Mouse (Mus musculus) midbrain, embryonic 13.5 days (tissue): ENCODE data around the gene Pcdh15. TPM values are rescaled to one million over a fixed set of nuclear protein-coding genes. Genes with fewer than 3 reads are reported as not detected.

Experiments
- ATAC-seq: fragments of 200-750 bp; cut with Nextera tagmentation; 2 replicates; pipeline ENCODE4 v1.8.0; 2017; ENCODE audit warnings: mild to moderate bottlenecking, moderate TSS enrichment, moderate library complexity
- H3K27ac ChIP-seq: fragments of 300-500 bp; sonication (generic); 2 replicates; pipeline ENCODE4 v1.5.1; 2015; ENCODE audit warnings: inconsistent platforms, mild to moderate bottlenecking, moderate library complexity
- H3K27me3 ChIP-seq: fragments of 300-500 bp; sonication (generic); 2 replicates; pipeline ENCODE4 v1.6.1; 2015; ENCODE audit warnings: mild to moderate bottlenecking, inconsistent platforms
- H3K36me3 ChIP-seq: fragments of 300-500 bp; sonication (generic); 2 replicates; pipeline ENCODE4 v1.6.1; 2015; ENCODE audit warnings: mild to moderate bottlenecking, inconsistent platforms
- H3K4me1 ChIP-seq: fragments of 300-500 bp; sonication (generic); replicated peaks from 2 replicates; pipeline ENCODE4 v1.6.1; 2015; ENCODE audit warnings: inconsistent platforms
- H3K4me2 ChIP-seq: fragments of 300-500 bp; sonication (generic); replicated peaks from 2 replicates; pipeline ENCODE4 v1.6.1; 2015; ENCODE audit warnings: moderate library complexity, mild to moderate bottlenecking, inconsistent platforms
- H3K4me3 ChIP-seq: fragments of 300-500 bp; sonication (generic); replicated peaks from 2 replicates; pipeline ENCODE4 v1.5.1; 2015; ENCODE audit warnings: mild to moderate bottlenecking, inconsistent platforms
- H3K9ac ChIP-seq: fragments of 300-500 bp; sonication (generic); replicated peaks from 2 replicates; pipeline ENCODE4 v1.6.1; 2015; ENCODE audit warnings: mild to moderate bottlenecking, inconsistent platforms
- H3K9me3 ChIP-seq: fragments of 300-500 bp; sonication (generic); 2 replicates; pipeline ENCODE4 v1.6.1; 2016; ENCODE audit warnings: mild to moderate bottlenecking, inconsistent platforms
- WGBS: fragments of 180-500 bp; shearing (Covaris S2); methylation state at CpG from one replicate; pipeline ENCODE4 v1.1.7; 2015; 5-methylcytosine and 5-hydroxymethylcytosine counted together
- polyA plus RNA-seq: library from polyadenylated mRNA; unstranded; fragments of >200 nt; fragmentation: Nextera tagmentation; extraction: Ambion mirVana; gene quantifications from 2 replicates; pipeline ENCODE4 v1.2.1, GENCODE M21; 2015

The Pcdh15 gene
- polyA plus RNA-seq, 1 experiment from 2014 or later = 5.9 TPM

- 91% methylated on average over 1 of the region's 1 CpGs for WGBS
- Histone ChIP-seq H3K4me3 (no peak overlapping the region), H3K4me2 (no peak overlapping the region), H3K27ac (no peak overlapping the region), H3K9ac (no peak overlapping the region), H3K9me3 (no peaks in the 10 kb centered on the region), H3K36me3 (no peaks in the 10 kb centered on the region), H3K27me3 (no peaks in the 10 kb centered on the region), H3K4me1 (no peaks in the 10 kb centered on the region)
- ATAC-seq = no peak
Observed at GRCm38 (mm10) chr10:73400426-73400825, 301.3 kb downstream of the Pcdh15 start.

DNA sequence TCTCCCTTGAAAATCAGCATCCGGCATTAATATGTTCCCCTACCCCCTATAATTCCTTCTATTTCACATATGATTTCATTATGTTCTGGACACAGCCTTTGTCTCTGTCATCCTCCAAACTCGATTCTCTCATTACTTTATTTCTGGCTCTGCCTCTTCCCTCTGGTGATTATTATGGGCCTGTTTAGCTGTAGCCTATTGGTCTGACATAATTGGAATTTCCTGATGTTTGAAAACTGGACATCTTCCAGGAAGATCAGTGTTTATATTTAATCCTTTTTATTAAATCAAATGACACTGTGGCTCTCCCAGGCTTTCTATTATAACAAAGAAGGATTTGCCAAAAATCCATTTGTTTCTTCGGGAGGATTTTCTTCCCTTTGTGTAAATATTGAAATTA is 326.3 kb downstream of the Pcdh15 start:
- ATAC-seq = no peak
- no peaks in the 10 kb centered on the region for H3K4me1 ChIP-seq
- no peaks in the 10 kb centered on the region for H3K27me3 ChIP-seq
- no peak overlapping the region for H3K27ac ChIP-seq
- H3K36me3 ChIP-seq = no peaks in the 10 kb centered on the region
- 66% methylated on average over 3 of the region's 3 CpGs for WGBS
- no peak overlapping the region for H3K4me3 ChIP-seq
- H3K9ac ChIP-seq = no peak overlapping the region
- H3K9me3 ChIP-seq = no peaks in the 10 kb centered on the region
- H3K4me2 ChIP-seq = no peak overlapping the region

GRCm38 (mm10) chr10:73431345-73431744 is 332.2 kb downstream of the Pcdh15 start:
- ATAC-seq = no peak
- Histone ChIP-seq H3K9ac (no peak overlapping the region), H3K4me2 (no peak overlapping the region), H3K27me3 (no peaks in the 10 kb centered on the region), H3K36me3 (no peaks in the 10 kb centered on the region), H3K9me3 (no peaks in the 10 kb centered on the region), H3K4me1 (no peaks in the 10 kb centered on the region), H3K27ac (no peak overlapping the region), H3K4me3 (no peak overlapping the region)
- WGBS = 97% methylated on average over 3 of the region's 3 CpGs

DNA sequence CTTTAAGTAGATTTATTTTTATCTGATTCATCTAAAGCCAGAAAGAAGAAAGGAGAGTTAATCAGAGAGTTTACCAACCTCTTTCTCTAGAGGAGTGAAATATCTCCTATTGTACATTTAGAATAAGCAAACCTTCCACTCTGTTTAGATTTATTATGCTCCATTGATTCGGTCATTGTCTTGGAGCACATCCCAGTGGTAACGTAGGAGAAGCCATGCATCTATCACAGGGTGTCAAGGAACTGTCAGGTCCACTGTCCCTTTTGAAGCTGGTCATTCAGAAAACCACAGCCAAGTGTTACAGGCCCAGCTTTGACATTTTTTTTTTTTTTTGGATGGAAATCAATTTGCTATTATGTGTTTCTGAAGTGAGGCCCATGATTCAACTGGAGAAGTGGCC is 384.9 kb downstream of the Pcdh15 start:
- 65% methylated on average over 2 of the region's 2 CpGs for WGBS
- H3K9ac ChIP-seq = no peak overlapping the region
- no peak for ATAC-seq

DNA sequence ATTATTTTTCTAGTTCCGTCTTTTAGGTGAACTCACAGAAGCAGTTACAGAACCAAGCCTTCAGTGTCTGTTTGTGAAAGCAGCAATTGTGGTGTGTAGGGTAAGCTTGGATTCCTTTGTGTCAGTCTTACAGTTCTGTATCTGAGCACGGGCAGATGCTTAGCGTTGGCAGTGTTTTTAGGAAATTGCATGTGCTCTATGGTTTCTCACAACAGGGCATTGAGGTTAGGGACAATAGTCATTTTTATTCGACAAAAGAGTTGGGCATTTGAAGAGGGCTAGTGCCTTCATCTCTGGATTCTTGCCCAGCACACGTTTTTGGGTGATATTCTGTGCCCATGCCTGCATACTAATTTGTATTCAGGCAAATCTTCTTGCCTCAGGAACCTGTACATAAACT is 392.5 kb downstream of the Pcdh15 start:
- ATAC-seq = no peak
- H3K4me2 ChIP-seq = no peak overlapping the region
- WGBS = 63% methylated on average over 5 of the region's 5 CpGs
- H3K9ac ChIP-seq = no peak overlapping the region
- no peaks in the 10 kb centered on the region for H3K4me1 ChIP-seq
- no peaks in the 10 kb centered on the region for H3K9me3 ChIP-seq
- no peaks in the 10 kb centered on the region for H3K36me3 ChIP-seq
- no peaks in the 10 kb centered on the region for H3K27me3 ChIP-seq
- no peak overlapping the region for H3K27ac ChIP-seq
- H3K4me3 ChIP-seq = no peak overlapping the region

More for the DNA sequence above, 384.9 kb downstream of the Pcdh15 start:
- no peak overlapping the region for H3K4me3 ChIP-seq
- no peak overlapping the region for H3K4me2 ChIP-seq
- H3K9me3 ChIP-seq = no peaks in the 10 kb centered on the region
- H3K27ac ChIP-seq = no peak overlapping the region
- no peaks in the 10 kb centered on the region for H3K27me3 ChIP-seq
- no peaks in the 10 kb centered on the region for H3K4me1 ChIP-seq
- no peaks in the 10 kb centered on the region for H3K36me3 ChIP-seq

- no peak overlapping the region for H3K27ac ChIP-seq
- no peaks in the 10 kb centered on the region for H3K36me3 ChIP-seq
- H3K4me1 ChIP-seq = no peaks in the 10 kb centered on the region
- no peaks in the 10 kb centered on the region for H3K9me3 ChIP-seq
- no peak overlapping the region for H3K4me3 ChIP-seq
- no peaks in the 10 kb centered on the region for H3K27me3 ChIP-seq
- WGBS = 87% methylated on average over 3 of the region's 3 CpGs
- H3K4me2 ChIP-seq = no peak overlapping the region
- ATAC-seq = no peak
- no peak overlapping the region for H3K9ac ChIP-seq
Observed at GRCm38 (mm10) chr10:73514846-73515245, 415.7 kb downstream of the Pcdh15 start.

DNA sequence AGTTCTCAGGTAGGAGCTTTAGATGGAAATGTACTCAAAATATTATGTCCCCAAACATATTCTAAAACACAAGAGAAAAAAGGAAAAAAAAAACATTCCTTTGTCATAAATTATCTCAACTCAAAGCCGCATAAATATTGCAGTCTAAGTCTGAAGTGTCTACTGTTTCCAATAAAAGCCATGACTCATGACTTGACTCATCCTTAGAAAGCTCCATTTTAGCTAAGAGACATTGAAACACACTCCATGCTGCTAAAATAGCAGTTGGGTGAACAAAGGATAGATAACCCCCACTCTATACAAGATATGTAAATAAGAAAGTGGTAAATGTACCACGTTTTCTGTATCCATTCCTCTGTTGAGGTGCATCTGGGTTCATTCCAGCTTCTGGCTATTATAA is 416.6 kb downstream of the Pcdh15 start:
- H3K4me3 ChIP-seq = no peak overlapping the region
- WGBS = 71% methylated on average over 2 of the region's 2 CpGs
- no peak overlapping the region for H3K4me2 ChIP-seq
- no peak for ATAC-seq
- no peaks in the 10 kb centered on the region for H3K9me3 ChIP-seq
- H3K36me3 ChIP-seq = no peaks in the 10 kb centered on the region
- H3K27me3 ChIP-seq = no peaks in the 10 kb centered on the region
- no peak overlapping the region for H3K9ac ChIP-seq
- no peak overlapping the region for H3K27ac ChIP-seq
- H3K4me1 ChIP-seq = no peaks in the 10 kb centered on the region

- H3K4me2 ChIP-seq = no peak overlapping the region
Observed at GRCm38 (mm10) chr10:73519438-73519837, 420.3 kb downstream of the Pcdh15 start.

DNA sequence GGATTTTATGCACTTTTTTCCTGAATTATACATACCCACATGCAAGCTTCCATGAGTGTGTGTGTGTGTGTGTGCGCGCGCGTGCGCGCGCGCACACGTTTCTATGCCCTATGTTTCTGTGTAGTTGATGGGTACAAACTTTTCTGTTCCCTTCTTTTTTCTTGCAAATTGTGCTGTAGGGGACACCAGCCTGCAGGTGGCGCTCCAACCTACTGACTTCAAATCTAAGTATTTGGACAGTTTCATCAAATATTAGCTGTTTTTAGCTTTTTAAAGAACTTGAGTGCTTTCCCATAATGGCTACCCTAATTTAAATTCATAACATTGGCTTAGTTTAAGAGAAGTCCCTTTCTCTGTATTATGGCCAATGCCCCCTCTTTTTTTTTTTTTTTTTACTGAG is 453.7 kb downstream of the Pcdh15 start:
- Histone ChIP-seq H3K4me1 (no peaks in the 10 kb centered on the region), H3K4me2 (no peak overlapping the region), H3K36me3 (no peaks in the 10 kb centered on the region), H3K27me3 (no peaks in the 10 kb centered on the region), H3K27ac (no peak overlapping the region), H3K4me3 (no peak overlapping the region), H3K9ac (no peak overlapping the region), H3K9me3 (no peaks in the 10 kb centered on the region)
- no peak for ATAC-seq
- 93% methylated on average over 10 of the region's 10 CpGs for WGBS

More at GRCm38 (mm10) chr10:73519438-73519837, 420.3 kb downstream of the Pcdh15 start:
- no peak overlapping the region for H3K9ac ChIP-seq
- H3K36me3 ChIP-seq = no peaks in the 10 kb centered on the region
- no peaks in the 10 kb centered on the region for H3K27me3 ChIP-seq
- H3K4me3 ChIP-seq = no peak overlapping the region
- no peak overlapping the region for H3K27ac ChIP-seq
- no peaks in the 10 kb centered on the region for H3K9me3 ChIP-seq
- 87% methylated on average over 3 of the region's 3 CpGs for WGBS
- no peaks in the 10 kb centered on the region for H3K4me1 ChIP-seq
- ATAC-seq = no peak

GRCm38 (mm10) chr10:73564216-73564615 is 465.1 kb downstream of the Pcdh15 start:
- Histone ChIP-seq H3K36me3 (no peaks in the 10 kb centered on the region), H3K4me1 (no peaks in the 10 kb centered on the region), H3K4me2 (no peak overlapping the region), H3K27me3 (no peaks in the 10 kb centered on the region), H3K9me3 (no peaks in the 10 kb centered on the region), H3K4me3 (no peak overlapping the region), H3K9ac (no peak overlapping the region), H3K27ac (no peak overlapping the region)
- 67% methylated on average over 7 of the region's 7 CpGs for WGBS
- ATAC-seq = no peak

DNA sequence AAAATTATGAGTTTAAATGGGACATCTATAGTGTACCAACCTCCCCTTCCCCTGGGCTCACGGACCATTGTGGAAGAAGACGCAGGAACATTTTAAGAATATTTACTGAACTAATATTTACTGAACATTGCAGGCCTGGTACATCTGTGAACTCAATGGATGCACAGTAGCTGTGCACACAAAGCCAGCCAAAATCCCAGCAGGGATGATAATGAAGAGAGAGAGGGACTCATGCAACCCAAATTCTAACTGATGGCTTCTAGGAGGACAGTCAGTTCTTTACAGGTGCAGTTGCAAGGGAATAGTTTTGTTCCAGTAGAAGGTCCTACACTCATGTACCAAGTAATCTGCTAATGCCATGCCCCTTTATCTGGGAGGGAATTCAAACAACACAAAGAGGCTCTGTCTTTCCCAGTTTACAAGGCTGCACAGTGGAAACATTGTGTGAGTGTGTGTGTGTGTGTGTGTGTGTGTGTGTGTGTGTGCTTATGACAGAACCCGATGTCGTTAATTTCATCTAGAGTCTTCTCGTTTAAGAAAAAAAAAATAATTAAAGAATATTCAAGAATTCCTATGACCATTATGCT is 475.7 kb downstream of the Pcdh15 start:
- no peak overlapping the region for H3K4me2 ChIP-seq
- no peak overlapping the region for H3K27ac ChIP-seq
- H3K9me3 ChIP-seq = no peaks in the 10 kb centered on the region
- no peaks in the 10 kb centered on the region for H3K36me3 ChIP-seq
- no peak overlapping the region for H3K4me3 ChIP-seq
- 94% methylated on average over 5 of the region's 5 CpGs for WGBS
- H3K4me1 ChIP-seq = no peaks in the 10 kb centered on the region
- no peaks in the 10 kb centered on the region for H3K27me3 ChIP-seq
- H3K9ac ChIP-seq = no peak overlapping the region
- ATAC-seq = no peak

GRCm38 (mm10) chr10:73667501-73667900 is 568.4 kb downstream of the Pcdh15 start:
- no peaks in the 10 kb centered on the region for H3K27me3 ChIP-seq
- no peak for ATAC-seq
- H3K9ac ChIP-seq = no peak overlapping the region
- H3K4me2 ChIP-seq = no peak overlapping the region
- H3K9me3 ChIP-seq = no peaks in the 10 kb centered on the region
- no peaks in the 10 kb centered on the region for H3K36me3 ChIP-seq
- H3K27ac ChIP-seq = no peak overlapping the region
- H3K4me1 ChIP-seq = no peaks in the 10 kb centered on the region
- 76% methylated on average over 1 of the region's 1 CpGs for WGBS
- H3K4me3 ChIP-seq = no peak overlapping the region
